Mouse (Mus musculus): ENCODE results near the gene Fbxo36.

Fbxo36 gene

DNA sequence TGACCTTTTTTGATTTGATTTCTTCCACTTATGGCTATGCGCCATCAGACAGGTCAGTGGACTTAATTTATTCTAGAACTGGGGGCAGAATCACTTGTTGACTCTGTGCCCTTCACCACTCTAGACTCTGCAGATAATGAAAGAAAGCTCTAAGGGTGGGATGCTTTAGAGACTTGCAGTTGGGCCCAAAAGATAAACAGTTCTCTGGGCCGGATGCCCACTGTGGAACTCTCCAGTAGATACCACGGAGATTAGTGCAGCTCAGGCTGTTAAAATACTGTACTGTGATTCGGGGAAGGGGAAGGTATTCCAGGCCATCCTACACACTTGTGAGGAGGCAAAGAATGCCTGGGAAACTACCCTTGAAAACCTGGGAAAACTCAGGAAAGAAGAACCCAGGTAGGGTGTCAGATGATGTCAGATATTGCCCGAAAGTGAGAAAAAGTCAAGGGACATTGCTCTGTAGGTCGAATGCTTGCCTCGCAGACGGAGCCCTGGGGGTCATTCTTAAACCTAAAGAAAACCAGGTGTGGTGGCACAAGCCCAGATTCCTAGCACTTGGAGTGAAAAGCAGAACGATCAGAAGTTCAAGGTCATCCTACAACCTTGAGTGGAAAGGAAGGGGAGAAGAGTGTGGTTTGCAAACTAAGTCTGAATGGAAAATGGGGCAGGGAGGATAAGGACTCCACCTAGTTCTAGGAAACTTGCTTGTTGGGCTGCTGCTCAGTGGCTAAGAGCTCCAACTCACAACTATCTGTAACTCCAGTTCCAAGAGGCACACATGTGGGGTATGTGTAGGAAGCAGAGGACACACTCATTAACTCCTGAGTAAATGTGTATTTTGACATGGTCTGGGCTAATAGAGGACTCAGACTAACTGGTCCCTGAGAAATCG, 21.0 kb downstream of the Fbxo36 start:
- no peak for DNase-seq

DNA sequence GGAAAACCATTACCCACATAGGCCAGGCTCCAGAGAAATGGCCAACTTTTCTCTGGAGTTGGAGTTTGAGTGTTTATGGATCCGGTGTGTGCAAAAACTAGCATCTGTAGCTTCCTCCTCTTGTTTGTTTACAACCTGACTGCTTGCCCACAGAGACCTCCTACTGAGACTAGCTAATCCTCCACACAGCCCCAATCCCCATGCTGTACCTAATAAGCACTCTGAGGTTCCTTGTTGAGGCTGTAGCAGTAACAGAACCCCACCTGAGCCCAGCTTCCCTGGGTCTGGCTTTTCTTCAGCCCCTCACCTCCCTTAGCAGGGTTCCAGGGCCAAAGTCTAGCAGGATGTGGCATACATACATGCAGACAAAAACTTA, 21.6 kb downstream of the Fbxo36 start:
- DNase-seq: no peak

- DNase-seq: no peak
Observed at GRCm38 (mm10) chr1:84864645-84865044, 25.0 kb downstream of the Fbxo36 start.

GRCm38 (mm10) chr1:84866231-84866630, 26.6 kb downstream of the Fbxo36 start:
- no peak for DNase-seq

GRCm38 (mm10) chr1:84866706-84867230, 27.1 kb downstream of the Fbxo36 start:
- no peak for DNase-seq

DNA sequence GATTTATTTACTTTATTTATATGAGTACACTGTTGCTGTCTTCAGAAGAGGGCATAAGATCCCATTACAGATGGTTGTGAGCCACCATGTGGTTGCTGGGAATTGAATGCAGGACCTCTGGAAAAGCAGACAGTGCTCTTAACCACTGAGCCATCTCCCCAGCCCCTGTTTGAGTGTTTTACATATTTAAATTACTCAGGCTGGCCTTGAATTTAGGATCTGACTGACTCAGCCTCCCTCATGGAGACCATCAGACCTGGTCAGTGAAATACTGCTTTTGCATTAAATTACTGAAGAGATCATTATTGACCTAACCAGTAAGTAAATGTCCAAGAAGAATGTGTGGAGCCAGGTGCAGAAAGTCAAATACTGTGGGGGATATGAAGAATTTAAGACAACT, 28.7 kb downstream of the Fbxo36 start:
- no peak for DNase-seq

GRCm38 (mm10) chr1:84868841-84869240, 29.2 kb downstream of the Fbxo36 start:
- no peak for DNase-seq

GRCm38 (mm10) chr1:84869498-84869897, 29.9 kb downstream of the Fbxo36 start:
- DNase-seq: no peak

- no peak for DNase-seq
Observed at GRCm38 (mm10) chr1:84871131-84871530, 31.5 kb downstream of the Fbxo36 start.

GRCm38 (mm10) chr1:84872105-84872504, 32.5 kb downstream of the Fbxo36 start:
- no peak for DNase-seq

GRCm38 (mm10) chr1:84872939-84873338, 33.3 kb downstream of the Fbxo36 start:
- DNase-seq: no peak

DNA sequence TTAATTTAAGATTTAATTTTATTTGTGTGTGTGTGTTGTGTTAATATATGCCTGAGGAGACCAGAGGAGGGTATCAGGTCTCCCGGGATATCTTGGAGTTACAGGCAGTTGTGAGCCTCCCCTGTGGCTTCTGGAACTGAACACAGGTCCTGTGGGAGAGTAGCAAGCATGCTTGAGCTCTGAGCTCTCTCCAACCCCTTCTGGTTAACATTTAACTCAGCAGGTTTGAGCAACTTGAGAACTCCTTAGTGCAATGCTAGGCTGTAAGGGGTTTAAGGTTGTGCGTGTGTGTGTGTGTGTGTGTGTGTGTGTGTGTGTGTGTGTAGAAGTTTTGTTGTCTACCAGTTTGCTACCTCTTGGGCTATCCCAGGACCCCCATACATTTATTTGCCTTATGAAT, 37.9 kb downstream of the Fbxo36 start:
- no peak for DNase-seq

GRCm38 (mm10) chr1:84879571-84880120, 40.0 kb downstream of the Fbxo36 start:
- DNase-seq: no peak

DNA sequence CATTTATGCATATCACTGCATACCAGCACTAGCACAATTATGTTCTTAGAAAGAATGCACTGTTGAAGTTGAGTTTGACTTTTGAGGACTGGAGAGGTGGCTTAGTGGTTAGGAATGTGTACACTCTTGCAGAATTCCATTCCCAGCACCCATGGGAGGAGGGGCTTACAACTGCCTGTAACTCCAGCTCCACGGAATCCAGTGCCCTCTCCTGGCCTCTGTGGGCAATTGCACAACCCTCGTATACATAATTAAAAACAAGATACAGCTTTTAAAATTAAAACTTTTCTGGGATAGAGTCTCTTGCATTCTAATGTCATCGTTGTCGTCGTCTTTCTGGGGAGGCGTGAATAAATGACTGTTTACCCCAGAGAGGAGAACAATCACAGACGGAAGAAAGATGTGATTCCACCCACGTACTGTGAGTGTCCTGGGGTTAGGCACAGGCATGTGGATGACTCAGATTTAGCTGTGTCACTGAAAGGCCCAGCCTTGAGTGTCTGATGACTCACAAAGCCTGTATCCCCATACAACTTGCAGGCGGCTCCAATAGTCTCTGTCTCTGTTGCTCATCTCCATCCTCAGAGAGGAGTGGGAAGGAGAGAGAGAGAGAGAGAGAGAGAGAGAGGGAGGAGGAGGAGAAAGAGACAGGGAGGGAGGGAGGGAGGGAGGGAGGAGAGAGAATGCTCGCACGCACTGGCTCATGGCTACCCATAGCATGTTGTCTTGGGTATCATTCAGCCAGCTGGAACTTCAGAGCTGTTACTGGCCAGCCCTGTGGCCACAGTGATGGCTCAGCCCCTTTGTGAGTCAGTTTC, 41.8 kb downstream of the Fbxo36 start:
- DNase-seq: no peak

GRCm38 (mm10) chr1:84882066-84882532, 42.5 kb downstream of the Fbxo36 start:
- DNase-seq: no peak

DNA sequence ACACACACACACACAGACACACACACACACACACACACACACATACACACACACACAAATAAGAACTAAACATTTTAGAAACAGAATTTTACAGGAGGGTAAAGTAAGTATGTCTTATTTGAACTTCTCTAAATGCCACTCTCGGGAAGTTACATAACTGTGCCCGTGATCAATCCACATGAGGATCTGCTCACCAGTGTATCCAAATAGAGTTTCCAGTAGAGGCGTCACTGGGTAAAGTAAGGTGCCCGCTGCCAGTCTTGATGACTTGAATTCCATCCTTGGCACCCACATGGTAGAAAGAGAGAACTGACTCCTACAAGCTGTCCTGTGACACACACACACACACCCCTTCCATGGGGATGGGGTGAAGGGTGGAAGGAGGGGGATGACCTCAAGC, 43.3 kb downstream of the Fbxo36 start:
- DNase-seq: no peak

- DNase-seq: no peak
Observed at GRCm38 (mm10) chr1:84883889-84884288, 44.2 kb downstream of the Fbxo36 start.

GRCm38 (mm10) chr1:84885174-84885573, 45.5 kb downstream of the Fbxo36 start:
- DNase-seq: peak; percentile 4

- no peak for DNase-seq
Observed at GRCm38 (mm10) chr1:84885921-84886320, 46.3 kb downstream of the Fbxo36 start.

- DNase-seq: no peak
Observed at GRCm38 (mm10) chr1:84889330-84890004, 49.8 kb downstream of the Fbxo36 start.

DNA sequence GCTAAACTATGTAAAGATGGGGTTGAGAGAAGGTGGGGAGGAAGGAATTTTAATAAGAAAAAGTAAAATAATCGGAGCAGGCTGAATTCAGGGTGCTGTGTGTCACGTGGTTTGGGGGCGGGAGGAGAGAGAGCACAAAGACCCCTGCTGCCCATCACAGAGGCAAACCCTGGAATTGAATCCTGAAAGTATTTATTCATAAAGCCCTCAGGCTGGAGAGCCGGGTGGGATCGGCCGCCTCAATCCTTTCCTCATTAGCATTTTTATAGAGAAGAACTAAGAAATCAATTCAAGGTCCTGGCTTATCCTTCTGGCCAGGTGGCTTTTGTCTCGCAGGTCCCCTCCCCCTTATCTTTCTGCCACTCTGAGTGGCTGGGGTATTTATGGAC, 50.4 kb downstream of the Fbxo36 start:
- DNase-seq: no peak

DNA sequence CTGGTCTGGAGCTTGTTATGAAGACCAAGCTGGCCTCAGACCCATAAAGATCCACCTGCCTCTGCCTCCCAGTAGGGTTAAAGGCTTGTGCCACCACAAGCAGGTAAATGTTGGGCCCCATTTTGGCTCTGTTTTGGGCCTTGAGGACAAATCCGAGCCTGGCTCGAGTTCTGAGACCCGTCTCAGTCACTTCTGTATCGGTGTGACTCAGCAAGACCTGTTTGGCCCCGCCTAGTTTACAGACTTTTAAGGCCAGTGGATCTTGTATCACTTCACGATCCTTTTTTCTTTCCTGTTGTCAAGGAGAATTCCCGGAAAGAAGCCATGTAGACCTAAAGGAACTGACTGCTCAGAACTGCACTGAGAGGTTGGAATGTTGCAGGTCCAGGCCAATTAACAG, 50.9 kb downstream of the Fbxo36 start:
- no peak for DNase-seq

GRCm38 (mm10) chr1:84891746-84892145, 52.1 kb downstream of the Fbxo36 start:
- DNase-seq: no peak

Data from cerebellum, adult 11 months (tissue).